Mouse (Mus musculus) yolk sac, embryonic 10.5 days (tissue): ENCODE data around the gene Clpp.
A peak's percentile ranks its signal among the peaks of the same experiment; 100 is the strongest.

Experiments used
- DNase-seq: peaks from one replicate; pipeline ENCODE4 v3.0.0-alpha.2; 2017; ENCODE audit warnings: low spot score

Clpp gene

DNA sequence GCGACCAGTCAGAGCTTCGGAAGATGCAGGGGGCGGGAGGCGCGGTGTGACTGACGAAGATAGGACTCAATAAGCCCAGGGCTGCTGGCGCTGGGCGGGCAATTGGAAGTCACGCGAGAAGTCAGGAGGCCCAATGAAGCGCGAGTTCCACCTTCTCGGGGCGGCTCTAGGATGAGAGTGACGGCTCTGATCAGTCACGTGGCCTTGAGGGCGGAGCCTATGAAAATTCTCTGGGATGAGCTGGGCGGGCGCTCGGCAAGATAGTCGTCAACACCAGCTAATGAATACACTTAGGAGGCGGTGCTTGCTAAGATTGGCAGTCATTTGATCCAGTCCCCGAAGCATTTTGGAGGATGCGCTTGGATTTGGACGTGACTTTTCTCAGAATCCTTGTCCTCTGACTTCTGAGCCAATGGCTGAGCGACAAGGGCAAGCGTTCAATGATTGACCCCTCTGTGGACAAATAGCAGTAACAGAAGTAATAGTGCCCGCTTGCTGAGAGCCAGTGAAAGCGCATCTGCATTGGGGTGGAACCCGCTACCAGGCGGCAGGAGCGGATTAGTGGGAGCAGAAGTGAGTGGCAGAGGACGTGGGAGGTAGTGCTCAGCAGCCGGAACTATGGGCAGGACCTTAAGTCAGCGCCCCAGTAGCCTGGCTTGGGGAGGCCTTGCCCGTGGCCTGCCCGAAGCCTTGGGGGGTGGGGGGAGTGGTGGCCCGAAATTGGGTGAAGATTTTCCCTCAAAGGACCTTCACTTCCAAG is 41.7 kb downstream of the Clpp start:
- peak; percentile 100 for DNase-seq

DNA sequence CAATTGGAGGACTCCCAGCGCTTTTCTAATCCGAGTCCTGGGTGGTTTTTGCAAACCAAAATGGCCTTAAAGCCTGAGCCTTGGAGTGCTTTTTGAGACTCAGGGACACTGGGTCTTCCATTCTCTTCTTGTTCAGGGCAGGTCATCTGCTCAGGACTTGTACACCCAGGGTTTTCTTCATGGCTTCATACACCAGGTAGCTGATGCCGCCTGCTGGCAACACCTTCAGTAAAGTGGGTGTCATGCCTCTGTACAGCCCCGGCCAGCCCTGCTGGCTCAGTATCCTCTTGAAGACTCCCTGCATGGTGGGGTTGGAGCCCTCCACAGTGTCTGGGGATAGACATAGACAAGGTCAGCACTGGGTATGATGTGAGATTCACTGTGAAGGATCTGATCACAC is 42.7 kb downstream of the Clpp start:
- DNase-seq, result no peak

DNA sequence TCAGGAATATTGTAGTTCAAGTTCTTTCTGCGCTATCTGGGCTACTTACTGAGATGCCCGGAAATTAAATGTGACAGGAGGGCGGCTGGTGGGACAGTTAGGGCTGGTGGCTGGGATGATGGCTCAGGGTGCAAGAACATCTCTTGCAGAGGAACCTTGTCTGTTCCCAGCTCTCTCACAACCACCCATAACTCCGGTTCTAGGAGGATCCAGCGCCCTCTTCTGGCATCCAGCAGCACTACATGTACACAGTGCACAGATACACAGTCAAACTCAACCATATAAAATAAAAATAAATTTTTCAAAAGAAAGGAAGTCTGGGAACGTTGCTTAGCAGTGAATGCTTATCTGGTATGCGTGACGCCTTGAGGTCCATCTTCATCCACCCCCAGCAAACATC is 48.9 kb downstream of the Clpp start:
- DNase-seq, result no peak

DNA sequence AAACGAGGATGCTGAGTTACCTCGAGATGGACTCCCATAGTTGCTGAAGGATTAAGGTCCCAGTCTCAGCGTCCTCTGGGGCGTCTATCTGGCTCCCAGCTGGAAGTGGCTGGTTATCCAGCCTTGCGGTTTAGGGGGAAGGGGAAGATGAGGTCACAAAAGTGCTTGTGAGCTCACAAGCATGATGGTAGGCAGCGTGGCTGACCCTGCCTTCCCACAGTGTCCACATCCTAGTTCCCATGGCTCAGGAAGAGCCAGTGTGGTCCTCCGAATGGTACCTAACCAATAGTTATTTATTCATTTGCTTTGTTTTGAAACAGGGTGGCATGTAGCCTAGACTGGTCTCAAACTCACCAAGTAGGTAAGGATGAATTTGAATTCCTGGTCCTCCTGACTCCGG is 51.4 kb downstream of the Clpp start, which contains the start of gene Slc25a41:
TSS of gene Slc25a41 (minus strand) at position 101 of the 400 bp plus-strand sequence.
- no peak for DNase-seq
